Mouse (Mus musculus) cortical plate, adult 2 months (tissue): ENCODE measurements around the gene Cubn.

Source experiments
- CTCF ChIP-seq: fragments of 200-500 bp; IDR thresholded peaks from 2 replicates; pipeline ENCODE4 v1.5.1; 2011; ENCODE audit warnings: mild to moderate bottlenecking, control low read depth, low read length; ENCODE audit not compliant: insufficient read depth; ENCODE audit errors: extremely low read depth
- POLR2A ChIP-seq: fragments of 200-500 bp; IDR thresholded peaks from 2 replicates; pipeline ENCODE4 v1.6.1; 2011; ENCODE audit warnings: mild to moderate bottlenecking, low read length, control low read depth; ENCODE audit not compliant: insufficient read depth; ENCODE audit errors: extremely low read depth

DNA sequence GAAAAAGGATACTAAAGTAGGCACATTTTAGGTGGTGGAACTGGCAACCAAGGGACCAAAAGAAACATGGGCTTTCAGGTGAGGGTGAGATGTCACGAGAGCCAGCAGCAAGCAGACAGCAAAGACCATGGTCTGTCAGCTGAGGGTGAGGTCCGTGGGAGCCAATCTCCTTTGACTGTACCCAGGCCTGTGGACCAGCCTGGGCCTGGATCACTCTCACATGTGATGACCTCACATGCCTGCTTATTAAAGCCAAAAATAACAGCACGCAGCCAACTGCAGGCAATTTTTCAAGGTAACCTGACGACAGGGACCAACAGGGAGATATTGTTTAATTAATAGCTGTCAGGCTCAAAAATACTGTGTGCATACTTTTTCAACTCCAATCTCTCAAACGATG is 255.9 kb downstream of the Cubn start:
- TF ChIP-seq CTCF (no peak), POLR2A (no peak)
